Mouse (Mus musculus): Measurements from ENCODE around the gene Gm20403.
"Not testable (repeated sequence)": the region's sequence is repeated elsewhere in the genome, so short reads cannot be mapped to it uniquely, and the experiment has no call there.

Gm20403 gene

GRCm38 (mm10) chr12:54993246-54994067 is 7.1 kb upstream of the Gm20403 start:
- DNase-seq (ENCODE audit: low spot score): no peak

- no peak for DNase-seq (ENCODE audit: low spot score)
These were observed 6.5 kb upstream of the Gm20403 start for GRCm38 (mm10) chr12:54992814-54993213.

- DNase-seq (ENCODE audit: low spot score): no peak
These were observed 2.1 kb upstream of the Gm20403 start for GRCm38 (mm10) chr12:54988323-54988850.

- DNase-seq (ENCODE audit: low spot score): no peak
These were observed 827 bp upstream of the Gm20403 start for GRCm38 (mm10) chr12:54987156-54987555.

GRCm38 (mm10) chr12:54985257-54986051 is 875 bp downstream of the Gm20403 start:
- peak; percentile 28 for DNase-seq (ENCODE audit: low spot score)

- peak; percentile 12 for DNase-seq (ENCODE audit: low spot score)
These were observed 1.6 kb downstream of the Gm20403 start for GRCm38 (mm10) chr12:54984701-54985256.

GRCm38 (mm10) chr12:54982935-54983715 is 3.2 kb downstream of the Gm20403 start:
- no peak for DNase-seq (ENCODE audit: low spot score)

GRCm38 (mm10) chr12:54981962-54982361 is 4.4 kb downstream of the Gm20403 start:
- DNase-seq (ENCODE audit: low spot score): no peak

GRCm38 (mm10) chr12:54980939-54981338 is 5.4 kb downstream of the Gm20403 start:
- no peak for DNase-seq (ENCODE audit: low spot score)

GRCm38 (mm10) chr12:54980532-54980931 is 5.8 kb downstream of the Gm20403 start:
- no peak for DNase-seq (ENCODE audit: low spot score)

GRCm38 (mm10) chr12:54969033-54969432 is 17.3 kb downstream of the Gm20403 start:
- no peak for DNase-seq (ENCODE audit: low spot score)

GRCm38 (mm10) chr12:54965532-54966160 is 20.7 kb downstream of the Gm20403 start:
- no peak for DNase-seq (ENCODE audit: low spot score)

GRCm38 (mm10) chr12:54959569-54959968 is 26.8 kb downstream of the Gm20403 start:
- DNase-seq (ENCODE audit: low spot score): no peak

- DNase-seq (ENCODE audit: low spot score): no peak
These were observed 29.4 kb downstream of the Gm20403 start for GRCm38 (mm10) chr12:54956974-54957373.

GRCm38 (mm10) chr12:54956457-54956856 is 29.9 kb downstream of the Gm20403 start:
- DNase-seq (ENCODE audit: low spot score): no peak

GRCm38 (mm10) chr12:54946116-54946515 is 40.2 kb downstream of the Gm20403 start:
- DNase-seq (ENCODE audit: low spot score): no peak

GRCm38 (mm10) chr12:54942586-54943157 is 43.7 kb downstream of the Gm20403 start:
- not testable (repeated sequence) for DNase-seq (ENCODE audit: low spot score)

- DNase-seq (ENCODE audit: low spot score): not testable (repeated sequence)
These were observed 48.6 kb downstream of the Gm20403 start for GRCm38 (mm10) chr12:54937581-54938343.

Data from layer of hippocampus, adult 11-12 months (tissue).